Mouse (Mus musculus): ENCODE results near the gene Zbtb24. TPM values are rescaled to one million over a fixed set of nuclear protein-coding genes. Genes with fewer than 3 reads are reported as not detected.
"Not testable (repeated sequence)": the region's sequence is repeated elsewhere in the genome, so short reads cannot be mapped to it uniquely, and the experiment has no call there.

Zbtb24 gene
- total RNA-seq (2021) = 1 to 10 TPM; 6.0 to 8.5 TPM
- long read RNA-seq, experiment 1, partial matches to known transcripts = 0 of 6 reads
- long read RNA-seq, experiment 1, other reads (novel, unspliced or antisense) = 0 of 6 reads
- long read RNA-seq, experiment 2, partial matches to known transcripts = 0 of 6 reads
- long read RNA-seq, experiment 2, other reads (novel, unspliced or antisense) = 1 of 6 reads

DNA sequence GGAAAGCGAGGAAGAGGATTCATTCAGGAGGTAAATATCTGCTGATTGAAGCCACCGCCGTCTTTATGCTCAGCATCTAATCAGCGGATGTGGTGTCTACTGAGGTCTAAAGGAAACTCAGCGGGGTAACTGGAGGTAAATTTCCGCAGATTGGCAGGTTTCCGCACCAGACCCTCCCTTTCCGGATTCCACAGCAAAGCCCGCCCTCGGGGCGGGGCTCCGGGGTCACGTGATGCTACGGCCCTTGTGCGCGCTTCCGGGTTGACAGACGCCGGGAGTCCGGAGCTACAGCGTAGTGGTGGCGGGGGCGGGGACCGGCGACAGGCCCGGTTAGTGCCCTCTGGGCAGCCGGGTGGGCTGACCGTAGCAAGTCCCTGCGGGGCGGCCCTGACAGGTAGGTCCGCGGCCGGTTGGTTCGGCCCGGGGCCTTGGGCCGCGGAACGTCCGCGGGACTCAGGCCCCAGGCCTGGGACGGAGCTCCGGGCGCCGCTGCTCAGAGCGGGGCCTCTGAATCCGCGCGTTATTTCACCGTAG lies at the start of gene Zbtb24:
TSS of gene Zbtb24 (plus strand) at position 247 of the 534 bp plus-strand sequence.
- DNase-seq = peak; percentile 96

DNA sequence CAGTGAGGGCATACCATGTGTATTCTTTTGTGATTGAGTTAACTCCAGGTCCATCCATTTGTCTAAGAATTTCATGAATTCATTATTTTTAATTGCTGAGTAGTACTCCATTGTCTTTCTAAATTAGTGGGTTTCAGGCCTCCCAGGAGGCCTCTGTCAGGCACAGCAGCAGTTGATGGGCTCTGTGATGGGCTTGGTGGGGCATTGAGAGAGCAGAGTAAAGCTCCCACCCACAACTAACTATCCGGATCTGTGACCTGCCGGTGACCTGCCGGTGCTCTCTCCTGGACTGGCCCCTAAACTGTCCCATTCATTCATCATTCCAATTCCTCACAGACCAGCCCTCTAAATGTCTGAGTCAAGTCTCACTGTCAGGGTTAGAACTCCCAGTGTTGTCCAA lies 49.1 kb upstream of the Zbtb24 start:
- no peak for DNase-seq

DNA sequence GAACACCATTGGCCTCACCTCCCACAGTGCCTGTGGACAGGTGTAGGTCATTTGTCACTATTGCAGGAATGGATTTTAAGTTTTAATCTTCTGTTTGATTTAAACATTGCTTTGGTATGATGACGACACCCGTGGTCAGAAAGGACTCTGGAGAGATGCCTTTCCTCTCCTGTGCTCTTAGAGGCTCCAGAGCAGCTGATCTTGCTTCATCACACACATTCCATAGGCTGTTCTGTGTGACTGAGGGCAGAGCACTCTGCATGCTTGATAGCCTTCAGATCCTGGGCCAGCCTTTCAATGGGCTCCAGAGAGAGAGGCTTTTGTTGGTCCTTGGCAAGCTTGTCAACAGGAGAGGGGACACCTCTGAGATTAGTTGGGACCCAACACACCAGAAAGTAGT lies 46.8 kb upstream of the Zbtb24 start:
- no peak for DNase-seq

GRCm38 (mm10) chr10:41403893-41404612 lies 46.1 kb upstream of the Zbtb24 start:
- DNase-seq = no peak

- not testable (repeated sequence) for DNase-seq
These were observed 40.0 kb upstream of the Zbtb24 start for GRCm38 (mm10) chr10:41410176-41410575.

- DNase-seq = not testable (repeated sequence)
These were observed 39.4 kb upstream of the Zbtb24 start for GRCm38 (mm10) chr10:41410821-41411220.

GRCm38 (mm10) chr10:41413471-41413870 lies 36.7 kb upstream of the Zbtb24 start:
- not testable (repeated sequence) for DNase-seq

DNA sequence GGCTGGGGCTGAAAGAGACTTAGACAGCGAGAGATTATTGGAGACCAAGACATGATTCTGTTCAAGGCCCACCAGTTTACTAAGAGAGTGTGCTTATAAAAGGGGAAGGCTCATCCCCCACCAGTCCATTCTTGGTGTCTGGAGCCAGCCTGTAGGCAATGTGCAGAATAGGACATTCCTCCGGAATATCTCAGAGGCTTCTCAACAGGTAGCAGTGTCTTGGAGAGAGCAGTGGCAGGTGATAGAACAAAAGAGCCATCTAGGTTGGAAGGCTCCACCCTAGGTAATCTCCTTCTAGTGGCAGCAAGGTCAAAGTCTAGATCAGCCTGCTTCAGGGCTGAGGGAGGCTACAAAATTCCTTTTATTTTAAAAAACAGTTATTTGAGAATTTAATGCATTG lies 34.8 kb upstream of the Zbtb24 start:
- DNase-seq = not testable (repeated sequence)

DNA sequence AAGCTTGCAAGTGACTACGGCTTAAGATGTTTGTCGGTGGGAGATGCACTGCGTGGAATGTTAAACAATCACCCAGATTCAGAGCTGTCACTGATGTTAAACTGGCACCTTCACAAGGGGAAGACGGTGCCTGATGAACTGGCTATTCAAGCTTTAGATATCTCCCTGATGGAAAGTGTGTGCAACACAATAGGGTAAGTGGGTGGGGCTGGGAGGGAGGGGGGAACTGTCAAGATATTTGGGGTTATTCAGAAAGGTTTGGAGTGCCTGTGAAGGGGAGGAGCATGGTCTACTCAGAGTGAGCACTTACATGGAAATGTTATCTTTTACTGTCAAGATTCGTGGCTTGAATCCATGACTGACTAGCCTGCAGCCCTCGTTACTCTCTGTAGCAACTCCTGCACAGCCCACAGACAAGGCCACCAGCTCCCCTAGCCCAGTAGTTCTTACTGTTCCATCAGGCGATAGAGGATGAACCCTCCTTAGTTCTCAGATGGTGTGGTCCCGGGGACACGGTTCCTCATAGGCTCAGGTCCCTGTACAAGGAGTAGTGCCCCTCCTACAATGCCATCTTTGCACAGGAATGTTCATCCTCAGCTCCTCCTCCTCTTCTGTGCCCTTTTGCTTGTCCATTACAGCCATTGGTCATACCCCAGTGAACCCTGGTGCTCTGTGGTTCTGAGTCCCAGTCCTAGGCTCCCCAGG lies 29.5 kb upstream of the Zbtb24 start:
- no peak for DNase-seq

GRCm38 (mm10) chr10:41423681-41424080 lies 26.5 kb upstream of the Zbtb24 start:
- DNase-seq = no peak

DNA sequence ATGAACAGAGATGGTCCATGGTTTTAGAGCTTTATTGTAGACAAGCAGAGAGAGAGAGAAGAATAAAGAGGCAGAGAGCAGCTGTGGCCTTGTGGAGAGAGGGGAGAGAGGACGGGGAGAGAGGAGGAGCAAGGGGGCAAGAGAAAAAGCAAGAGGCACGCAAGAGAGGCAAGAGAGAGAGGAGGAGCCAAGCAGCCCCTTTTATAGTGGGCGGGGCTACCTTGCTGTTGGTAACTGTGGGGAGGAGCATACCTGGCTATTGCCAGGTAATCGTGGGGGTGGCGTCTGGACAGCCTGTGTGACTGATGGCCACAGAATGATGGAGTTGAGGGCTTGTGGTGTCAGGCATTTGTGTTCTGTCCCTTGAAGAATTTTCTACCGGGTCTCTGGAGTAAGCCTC lies 23.8 kb upstream of the Zbtb24 start:
- DNase-seq = no peak

- DNase-seq = peak; percentile 39
These were observed 15.6 kb upstream of the Zbtb24 start for GRCm38 (mm10) chr10:41434624-41435023.

GRCm38 (mm10) chr10:41435141-41435540 lies 15.0 kb upstream of the Zbtb24 start:
- no peak for DNase-seq

- no peak for DNase-seq
These were observed 2.0 kb upstream of the Zbtb24 start for GRCm38 (mm10) chr10:41448216-41448615.

DNA sequence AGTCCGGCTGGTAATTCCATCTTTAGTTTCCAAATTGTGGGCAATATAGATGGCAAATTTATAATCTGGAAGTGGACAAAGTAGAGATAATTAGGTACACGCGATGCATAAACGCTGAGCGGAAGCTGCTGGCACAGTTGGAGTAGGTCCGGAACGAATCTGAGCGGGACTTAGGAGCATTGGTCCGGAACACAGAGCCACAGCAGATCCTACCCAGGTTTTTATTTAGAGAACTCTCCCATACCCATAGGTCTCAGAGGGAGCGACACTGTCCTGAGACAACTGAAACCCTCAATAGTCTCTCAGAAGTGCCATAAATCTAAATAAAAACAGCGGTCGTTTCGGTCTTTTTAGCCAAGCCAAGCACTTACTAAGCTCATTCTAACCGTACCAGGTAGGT lies 499 bp upstream of the Zbtb24 start:
- no peak for DNase-seq

DNA sequence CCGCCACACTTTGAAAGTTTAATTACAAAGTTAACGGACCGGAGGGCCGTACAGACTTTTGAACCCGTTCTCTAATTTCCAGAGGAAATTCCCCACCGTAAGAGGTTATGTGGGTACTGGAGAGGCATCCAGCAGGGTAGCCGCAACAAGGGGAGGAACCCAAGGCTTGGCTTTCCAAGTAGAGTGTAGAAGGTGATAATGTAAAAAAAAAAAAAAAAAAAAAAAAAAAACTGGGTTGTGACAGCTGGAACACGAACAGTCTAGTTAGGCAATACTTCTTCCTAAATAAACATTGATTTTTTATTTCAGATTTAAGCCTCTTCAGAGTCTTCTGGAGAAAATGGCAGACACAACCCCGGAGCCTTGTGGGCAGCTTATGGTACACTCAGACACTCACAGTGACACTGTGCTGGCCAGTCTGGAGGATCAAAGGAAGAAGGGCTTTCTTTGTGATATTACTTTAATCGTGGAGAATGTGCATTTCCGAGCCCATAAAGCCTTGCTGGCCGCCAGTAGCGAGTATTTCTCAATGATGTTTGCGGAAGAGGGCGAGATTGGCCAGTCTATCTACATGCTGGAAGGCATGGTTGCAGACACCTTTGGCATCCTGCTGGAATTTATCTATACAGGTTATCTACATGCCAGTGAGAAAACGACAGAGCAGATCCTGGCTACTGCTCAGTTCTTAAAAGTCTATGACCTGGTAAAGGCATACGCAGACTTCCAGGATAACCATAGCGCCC lies 768 bp downstream of the Zbtb24 start:
- no peak for DNase-seq

DNA sequence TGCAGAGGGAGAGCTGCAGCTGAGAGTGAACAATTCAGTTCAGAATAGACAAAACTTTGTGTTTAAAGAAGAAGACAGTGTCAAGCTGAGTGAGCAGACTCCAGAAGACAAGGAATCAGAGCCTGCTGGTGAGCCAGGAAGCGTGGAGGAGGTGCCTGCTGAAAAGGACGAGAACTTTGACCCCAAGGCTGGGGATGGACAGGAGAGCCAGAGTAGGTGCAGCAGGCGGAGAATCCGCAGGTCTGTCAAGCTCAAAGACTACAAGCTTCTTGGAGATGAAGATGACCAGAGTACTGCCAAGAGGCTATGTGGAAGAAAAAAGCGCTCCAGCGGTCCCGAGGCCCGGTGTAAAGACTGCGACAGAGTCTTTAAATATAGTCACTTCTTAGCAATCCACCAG lies 1.5 kb downstream of the Zbtb24 start:
- DNase-seq = no peak

DNA sequence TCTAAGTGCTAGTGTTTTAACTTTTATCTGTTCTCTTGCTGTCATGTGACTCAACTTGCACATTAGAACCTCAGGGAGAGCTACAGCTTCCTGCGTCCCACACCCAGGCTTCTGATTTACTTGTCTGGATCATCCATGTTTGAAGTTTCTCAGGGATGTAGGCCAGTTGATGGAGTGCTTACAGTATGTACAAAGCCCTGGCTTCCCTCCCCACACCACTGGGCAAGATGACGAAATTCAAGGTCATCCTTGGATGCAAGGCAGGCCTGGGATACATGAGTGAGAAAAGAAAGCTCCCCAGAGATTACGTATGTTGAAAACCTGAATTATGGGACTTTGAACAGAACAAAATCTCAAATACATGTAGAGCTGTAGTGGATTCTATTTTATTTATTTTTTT lies 2.6 kb downstream of the Zbtb24 start:
- DNase-seq = no peak

DNA sequence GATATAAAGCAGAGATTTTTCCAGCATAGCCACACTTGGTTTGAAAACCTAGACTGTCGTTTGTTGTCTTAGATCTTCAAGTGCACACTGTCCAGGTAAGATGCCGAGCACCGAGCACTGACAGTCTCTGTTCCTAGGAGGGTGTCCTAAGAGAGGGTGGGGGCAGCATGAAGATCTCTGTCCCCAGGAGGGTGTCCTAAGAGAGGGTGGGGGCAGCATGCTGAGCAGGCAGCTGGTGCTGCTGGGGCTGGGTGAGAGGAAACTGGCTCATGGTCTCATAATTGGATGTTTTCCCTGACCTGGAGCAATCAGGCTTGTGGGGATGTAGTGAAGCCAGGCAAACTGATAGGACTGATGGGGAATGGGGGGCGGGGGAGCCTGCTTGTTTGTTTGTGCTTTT lies 9.8 kb downstream of the Zbtb24 start:
- DNase-seq = no peak

DNA sequence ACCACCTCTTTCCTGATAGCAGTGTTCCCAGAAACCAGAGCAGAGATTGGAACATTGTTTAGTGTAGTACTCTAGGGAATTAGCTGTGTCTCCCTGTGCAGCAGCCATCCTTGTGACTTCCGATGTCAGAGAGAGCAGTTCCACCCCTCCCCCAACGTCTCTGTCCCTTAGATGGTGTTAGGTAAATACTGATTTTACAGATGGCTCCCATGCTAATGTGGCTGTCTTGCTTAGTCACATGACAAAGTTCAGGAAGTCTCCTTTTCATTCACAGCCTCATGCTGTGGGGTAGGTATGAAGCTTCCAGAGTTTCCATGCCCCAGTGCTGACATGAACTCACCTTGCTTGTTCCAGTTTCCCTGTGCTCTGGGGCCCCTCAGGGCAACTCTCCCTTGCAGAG lies 10.3 kb downstream of the Zbtb24 start:
- no peak for DNase-seq

- no peak for DNase-seq
These were observed 11.0 kb downstream of the Zbtb24 start for GRCm38 (mm10) chr10:41461057-41461722.

- DNase-seq = no peak
These were observed 14.3 kb downstream of the Zbtb24 start for GRCm38 (mm10) chr10:41464401-41464955.
